ENCODE assay signal across 32 mouse cellular contexts in the genomic region with DNA sequence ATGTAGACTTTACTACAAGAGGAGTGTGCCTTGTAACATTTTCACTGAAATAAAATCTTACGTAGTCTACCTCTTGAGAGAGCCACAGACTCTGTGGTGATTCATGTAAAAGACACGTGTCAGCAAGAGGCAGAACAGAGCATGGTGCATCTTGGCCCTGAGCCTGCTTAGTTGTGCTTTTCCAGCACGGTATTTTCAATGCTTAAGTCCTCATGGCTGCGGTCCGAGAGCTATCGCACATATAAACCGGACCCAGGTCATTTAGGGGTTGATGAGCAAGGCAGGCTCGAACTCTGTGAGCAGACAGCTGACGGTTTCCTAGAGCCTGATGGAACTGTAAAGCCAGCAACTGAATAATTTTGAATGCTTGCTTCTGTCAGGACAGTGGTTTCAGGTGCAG.
DNase-seq lines count a peak whose midpoint lies in the region; ATAC-seq and TF ChIP-seq lines count a peak whose summit lies in the region.
"Had no signal": no experiment of that assay in that cellular context is flagged by ENCODE, and none has a peak within 500 bp of the region (broad histone marks: within the 10 kb centered on the region; RNA-seq: fewer than 3 reads in every experiment).

No protein-coding gene starts in this region.

- H3K36me3 ChIP-seq in intestine, embryonic 16.5 days (ENCODE audit: control insufficient read depth, insufficient read depth, low read length): no peaks in the 10 kb centered on the region
- H3K36me3 ChIP-seq in intestine, postnatal 0 days (ENCODE audit: control insufficient read depth, insufficient read depth): no peaks in the 10 kb centered on the region; the same call in 1 of the 2 replicates
- peaks cover 18% of the 10 kb centered on the region for H3K36me3 ChIP-seq in forebrain, embryonic 12.5 days (replicated peaks)
- H3K36me3 ChIP-seq: G1E; liver, embryonic 15.5 days; stomach, embryonic 15.5 days had no signal

- TF ChIP-seq CTCF in gastrocnemius, adult 2 months (IDR thresholded peaks at IDR 0.05): no peak
- TF ChIP-seq CTCF in intestine, postnatal 0 days (IDR thresholded peaks at IDR 0.05; ENCODE audit: low read depth): no peak
- no peak for TF ChIP-seq CTCF in Patski (IDR thresholded peaks at IDR 0.05)

- in situ Hi-C loops in Patski (cut with MboI; ENCODE audit: low pct_unique_long_range_greater_than_20kb): no loop called here

- no peak overlapping the region for H3K4me3 ChIP-seq in gastrocnemius, adult 2 months
- no peak overlapping the region for H3K4me3 ChIP-seq in intestine, embryonic 16.5 days (ENCODE audit: low read length)
- no peak overlapping the region for H3K4me3 ChIP-seq in intestine, postnatal 0 days (ENCODE audit: low read depth, low read length)
- no peak overlapping the region for H3K4me3 ChIP-seq in forebrain, embryonic 12.5 days (replicated peaks)
- H3K4me3 ChIP-seq: embryonic facial prominence, embryonic 10.5 days; heart, adult 2 months; limb, embryonic 15.5 days; liver, embryonic 15.5 days; lung, embryonic 15.5 days; megakaryocyte, embryonic 14.5 days; myocyte; stomach, embryonic 15.5 days had no signal

- POLR2A ChIA-PET in Patski (lab: Charles Lee): no interaction called here

- CTCF ChIA-PET in Patski (lab: Charles Lee): no interaction called here

- H3K9ac ChIP-seq in intestine, embryonic 16.5 days (ENCODE audit: low read depth, low read length): no peak overlapping the region
- no peak overlapping the region for H3K9ac ChIP-seq in intestine, postnatal 0 days (ENCODE audit: low read depth, low read length)
- no peak overlapping the region for H3K9ac ChIP-seq in forebrain, embryonic 12.5 days
- H3K9ac ChIP-seq: hindbrain, embryonic 14.5 days; limb, embryonic 15.5 days; liver, embryonic 15.5 days; lung, embryonic 15.5 days; stomach, embryonic 15.5 days had no signal

- no peaks in the 10 kb centered on the region for H3K9me3 ChIP-seq in intestine, embryonic 16.5 days (ENCODE audit: control insufficient read depth, low read length)
- no peaks in the 10 kb centered on the region for H3K9me3 ChIP-seq in intestine, postnatal 0 days (ENCODE audit: control insufficient read depth)
- no peaks in the 10 kb centered on the region for H3K9me3 ChIP-seq in forebrain, embryonic 12.5 days
- H3K9me3 ChIP-seq: embryonic facial prominence, embryonic 10.5 days; G1E; limb, embryonic 15.5 days; liver, embryonic 15.5 days; lung, embryonic 15.5 days; megakaryocyte, embryonic 14.5 days; stomach, embryonic 15.5 days had no signal

- no peak for DNase-seq in gastrocnemius, adult 2 months
- no peak for DNase-seq in gastrocnemius, postnatal 14 days
- no peak for DNase-seq in Patski (ENCODE audit: low read depth, low spot score)
- DNase-seq in adrenal gland, postnatal 25 days: peak; percentile 45
- DNase-seq: B cell, adult 2 months; cerebellum, adult 11-12 months; cerebellum, postnatal 10 days; gastrocnemius, postnatal 10 days; heart, adult 2 months; kidney, adult 8-10 months; kidney, postnatal 10 days; left cerebral cortex, postnatal 4 days; lung, postnatal 36 days; midbrain, embryonic 14.5 days; right cerebral cortex, adult 18-20 months; right cerebral cortex, postnatal 4 days; thymus, postnatal 25 days had no signal

- intact Hi-C loops in gastrocnemius, adult 2 months (cut with DNase I): no loop called here
- intact Hi-C loops in gastrocnemius, postnatal 14 days (cut with DNase I; ENCODE audit: low total_unique reads): no loop called here

- 74% methylated on average over 9 of the region's 9 CpGs for WGBS in intestine, embryonic 16.5 days
- 67% methylated on average over 9 of the region's 9 CpGs for WGBS in intestine, postnatal 0 days
- 93% methylated on average over 9 of the region's 9 CpGs for WGBS in forebrain, embryonic 12.5 days

- peak; percentile 31; the same call in 1 of the 2 replicates for ATAC-seq in intestine, embryonic 16.5 days
- no peak for ATAC-seq in intestine, postnatal 0 days
- peak; percentile 78 for ATAC-seq in Patski
- no peak for ATAC-seq in monocyte, adult 5-6 weeks (replicated peaks; ENCODE audit: insufficient number of reproducible peaks, low FRiP score, low TSS enrichment, poor library complexity, severe bottlenecking)
- no peak for ATAC-seq in forebrain, embryonic 12.5 days (ENCODE audit: low FRiP score)
- ATAC-seq: inflammation-experienced regulatory T-cells, adult 6 months had no signal

- H3K27me3 ChIP-seq in intestine, embryonic 16.5 days (replicated peaks; ENCODE audit: control insufficient read depth, insufficient read depth, low read length): no peaks in the 10 kb centered on the region
- H3K27me3 ChIP-seq in intestine, postnatal 0 days (replicated peaks; ENCODE audit: control insufficient read depth, insufficient read depth, low read length): no peaks in the 10 kb centered on the region
- no peaks in the 10 kb centered on the region for H3K27me3 ChIP-seq in Patski
- no peaks in the 10 kb centered on the region for H3K27me3 ChIP-seq in forebrain, embryonic 12.5 days
- H3K27me3 ChIP-seq: CH12.LX; limb, embryonic 15.5 days; liver, embryonic 15.5 days; lung, embryonic 15.5 days; megakaryocyte, embryonic 14.5 days; stomach, embryonic 15.5 days had no signal

- no peak overlapping the region for H3K4me2 ChIP-seq in intestine, embryonic 16.5 days (ENCODE audit: low read depth, low read length)
- no peak overlapping the region for H3K4me2 ChIP-seq in intestine, postnatal 0 days (replicated peaks; ENCODE audit: low read depth)
- no peak overlapping the region for H3K4me2 ChIP-seq in forebrain, embryonic 12.5 days
- H3K4me2 ChIP-seq: hindbrain, embryonic 14.5 days; limb, embryonic 15.5 days; liver, embryonic 15.5 days; lung, embryonic 15.5 days; stomach, embryonic 15.5 days had no signal

- peaks cover 3% of the 10 kb centered on the region; the same call in 1 of the 2 replicates for H3K4me1 ChIP-seq in intestine, embryonic 16.5 days (ENCODE audit: control insufficient read depth, insufficient read depth, low read length)
- H3K4me1 ChIP-seq in intestine, postnatal 0 days (replicated peaks; ENCODE audit: control insufficient read depth, insufficient read depth, low read length): no peaks in the 10 kb centered on the region
- H3K4me1 ChIP-seq in forebrain, embryonic 12.5 days: no peaks in the 10 kb centered on the region
- H3K4me1 ChIP-seq: embryonic facial prominence, embryonic 10.5 days; liver, embryonic 15.5 days; megakaryocyte, embryonic 14.5 days; stomach, embryonic 15.5 days had no signal

- H3K27ac ChIP-seq in gastrocnemius, adult 2 months: 0 out of 2 replicates have a peak overlapping the region, but pooled peaks have one; percentile 12
- no peak overlapping the region for H3K27ac ChIP-seq in intestine, embryonic 16.5 days (ENCODE audit: low read length)
- H3K27ac ChIP-seq in intestine, postnatal 0 days (ENCODE audit: low read depth, low read length): no peak overlapping the region
- H3K27ac ChIP-seq in forebrain, embryonic 12.5 days: no peak overlapping the region
- H3K27ac ChIP-seq: embryonic facial prominence, embryonic 10.5 days; heart, adult 2 months; hindbrain, embryonic 14.5 days; limb, embryonic 15.5 days; liver, embryonic 15.5 days; lung, embryonic 15.5 days; stomach, embryonic 15.5 days had no signal

Comparison
In these comparisons a context has a peak if more than half of its experiments do, and no peak if none do; other contexts are left out.
1. ATAC-seq: peak in intestine, embryonic 16.5 days (single experiment) and Patski (single experiment); none in intestine, postnatal 0 days (single experiment), monocyte, adult 5-6 weeks (single experiment) and forebrain, embryonic 12.5 days (single experiment).